Mouse (Mus musculus) embryonic fibroblast, embryonic 13.5 days (primary cell): Measurements from ENCODE around the gene AC124502.3. TPM values are rescaled to one million over a fixed set of nuclear protein-coding genes. Genes with fewer than 3 reads are reported as not detected.

Source experiments
- H3K27ac ChIP-seq: 2 replicates; pipeline ENCODE4 v1.5.1; 2012; ENCODE audit warnings: low read length, control low read depth, inconsistent platforms; ENCODE audit not compliant: insufficient read depth
- H3K4me1 ChIP-seq: 2 replicates; pipeline ENCODE4 v1.6.1; 2011; ENCODE audit warnings: low read length; ENCODE audit not compliant: control insufficient read depth, insufficient read depth
- H3K4me3 ChIP-seq: 2 replicates; pipeline ENCODE4 v1.5.1; 2011; ENCODE audit warnings: mild to moderate bottlenecking, control low read depth, low read length; ENCODE audit not compliant: insufficient read depth
- CTCF ChIP-seq: IDR thresholded peaks from 2 replicates; pipeline ENCODE4 v1.5.1; 2011; ENCODE audit warnings: mild to moderate bottlenecking, control low read depth, low read length, moderate library complexity, borderline replicate concordance; ENCODE audit not compliant: insufficient read depth
- POLR2A ChIP-seq: IDR thresholded peaks from 2 replicates; pipeline ENCODE4 v1.6.1; 2011; ENCODE audit warnings: low read depth, mild to moderate bottlenecking, control low read depth, low read length, moderate library complexity
- polyA plus RNA-seq: library from polyadenylated mRNA; stranded (reverse); fragments of >200 nt; gene quantifications from 2 replicates; pipeline ENCODE4 v1.2.4, GENCODE M21; 2011; ENCODE audit warnings: low read depth; ENCODE audit not compliant: missing spikeins, insufficient read length

Gene AC124502.3
- 0.60 and 1.5 TPM in 2 replicates for polyA plus RNA-seq

DNA sequence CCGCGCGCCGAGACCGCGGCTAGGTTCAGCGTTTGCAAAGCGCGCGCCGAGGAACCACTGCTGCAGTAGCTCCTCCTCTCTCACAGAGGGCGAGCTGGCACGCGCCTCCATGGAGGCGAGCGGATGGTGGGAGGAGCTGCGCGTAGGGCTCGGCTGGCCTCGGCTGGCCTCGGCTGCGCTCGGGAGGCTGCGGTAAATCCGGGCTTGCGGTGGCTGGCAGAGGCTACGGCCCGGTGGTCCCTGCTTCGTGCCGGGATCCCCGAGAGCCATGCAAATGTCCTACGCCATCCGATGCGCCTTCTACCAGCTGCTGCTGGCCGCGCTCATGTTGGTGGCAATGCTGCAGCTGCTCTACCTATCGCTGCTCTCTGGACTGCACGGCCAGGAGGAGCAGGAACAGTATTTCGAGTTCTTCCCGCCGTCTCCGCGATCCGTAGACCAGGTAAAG, at the start of gene AC124502.3, which contains the start of gene B4gat1:
Gene AC124502.3 (plus strand): TSS at position 183 of the 448 bp plus-strand sequence.
Gene B4gat1 (plus strand): TSS at position 118 of the 448 bp plus-strand sequence.
- no peak within 1 kb of the TSS for H3K27ac ChIP-seq
- peak within 1 kb of the TSS; percentile 70 for H3K4me3 ChIP-seq
- TF ChIP-seq CTCF (peak; percentile 58; the same call in 1 of the 2 replicates), POLR2A (peak; percentile 85)
- peaks cover 6% of the 10 kb centered on the region; the same call in 1 of the 2 replicates for H3K4me1 ChIP-seq

GRCm38 (mm10) chr19:4989013-4989412, 49.7 kb upstream of the AC124502.3 start:
- no peak overlapping the region for H3K4me3 ChIP-seq
- H3K27ac ChIP-seq: no peak overlapping the region
- TF ChIP-seq CTCF (peak; percentile 54; the same call in 1 of the 2 replicates), POLR2A (no peak)
- peaks cover 11% of the 10 kb centered on the region for H3K4me1 ChIP-seq

GRCm38 (mm10) chr19:4989434-4990255, 49.0 kb upstream of the AC124502.3 start:
- TF ChIP-seq POLR2A: no peak
- no peak for TF ChIP-seq CTCF
- Histone ChIP-seq H3K4me1 (peaks cover 14% of the 10 kb centered on the region), H3K27ac (no peak overlapping the region), H3K4me3 (no peak overlapping the region)

DNA sequence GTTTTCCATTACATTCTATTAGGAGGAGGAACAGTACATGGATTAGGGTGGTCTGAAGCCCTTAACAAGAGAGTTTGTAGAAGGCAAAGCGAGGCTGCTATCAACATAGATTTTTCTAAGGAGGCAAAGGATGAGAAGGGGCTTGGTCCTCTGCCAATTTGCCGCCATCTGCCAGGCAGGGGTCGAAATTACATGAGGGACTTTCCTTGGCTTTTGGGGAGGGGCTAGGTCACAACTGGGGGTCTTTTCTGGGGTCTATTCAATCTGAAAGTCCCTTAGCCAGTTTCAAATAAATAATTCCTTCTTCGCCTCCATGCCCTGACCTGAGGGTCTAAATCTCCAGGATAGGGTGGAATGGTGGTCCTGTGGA, 48.5 kb upstream of the AC124502.3 start, which contains the start of gene Npas4:
Gene Npas4 (minus strand): TSS at position 61 of the 370 bp plus-strand sequence.
- H3K4me3 ChIP-seq: no peak within 1 kb of the TSS
- peaks cover 14% of the 10 kb centered on the region for H3K4me1 ChIP-seq
- TF ChIP-seq CTCF (no peak), POLR2A (no peak)

DNA sequence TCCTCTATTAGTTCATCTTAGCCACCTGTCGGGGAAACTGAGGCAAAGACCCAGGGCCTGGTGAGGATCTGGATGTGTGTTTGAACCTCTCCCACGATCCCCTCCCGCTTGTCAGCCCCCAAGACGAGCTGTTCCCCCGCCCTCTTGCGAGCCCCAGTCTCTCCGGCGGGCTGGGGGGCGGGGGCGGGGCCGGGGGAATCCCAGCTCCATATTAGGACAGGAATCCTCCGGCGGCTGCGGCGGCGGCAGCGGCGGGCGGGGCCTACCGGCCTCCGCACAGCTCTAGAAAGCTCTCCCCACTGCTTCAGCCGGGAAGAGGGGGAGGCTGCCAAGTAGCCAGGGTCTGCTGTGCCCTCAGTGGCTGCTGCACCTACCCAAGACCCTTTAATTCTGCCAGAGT, 48.0 kb upstream of the AC124502.3 start:
- TF ChIP-seq POLR2A (no peak), CTCF (no peak)
- Histone ChIP-seq H3K4me1 (peaks cover 14% of the 10 kb centered on the region), H3K27ac (no peak overlapping the region), H3K4me3 (no peak overlapping the region)

More for the DNA sequence above, 48.5 kb upstream of the AC124502.3 start, which contains the start of gene Npas4:
- H3K27ac ChIP-seq: no peak within 1 kb of the TSS

DNA sequence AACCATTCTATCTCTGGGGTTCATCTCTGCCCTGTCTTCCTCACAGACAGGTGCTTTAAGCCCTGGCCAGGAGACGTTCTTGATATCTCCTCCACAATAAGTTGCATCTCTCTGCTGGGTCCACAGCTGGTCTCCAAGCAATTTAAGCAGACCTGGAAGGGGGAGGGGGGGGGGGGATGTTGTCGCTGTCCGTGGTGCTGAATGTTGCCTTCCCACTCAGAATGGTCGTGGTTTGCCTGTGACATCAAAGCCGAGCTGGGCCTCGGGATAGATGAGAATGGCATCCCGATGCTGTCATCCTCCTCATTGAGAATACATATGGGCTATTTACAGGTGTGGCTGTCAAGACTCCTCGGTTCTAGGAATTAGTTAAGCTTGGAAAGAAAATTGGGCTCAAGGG, 46.3 kb upstream of the AC124502.3 start:
- Histone ChIP-seq H3K4me1 (peaks cover 14% of the 10 kb centered on the region), H3K4me3 (no peak overlapping the region), H3K27ac (peak overlapping the region; percentile 66)
- TF ChIP-seq CTCF: no peak

GRCm38 (mm10) chr19:4992904-4993303, 45.8 kb upstream of the AC124502.3 start:
- TF ChIP-seq CTCF (no peak), POLR2A (no peak)
- H3K4me1 ChIP-seq: peaks cover 14% of the 10 kb centered on the region
- H3K4me3 ChIP-seq: no peak overlapping the region
- H3K27ac ChIP-seq: peak overlapping the region; percentile 66

DNA sequence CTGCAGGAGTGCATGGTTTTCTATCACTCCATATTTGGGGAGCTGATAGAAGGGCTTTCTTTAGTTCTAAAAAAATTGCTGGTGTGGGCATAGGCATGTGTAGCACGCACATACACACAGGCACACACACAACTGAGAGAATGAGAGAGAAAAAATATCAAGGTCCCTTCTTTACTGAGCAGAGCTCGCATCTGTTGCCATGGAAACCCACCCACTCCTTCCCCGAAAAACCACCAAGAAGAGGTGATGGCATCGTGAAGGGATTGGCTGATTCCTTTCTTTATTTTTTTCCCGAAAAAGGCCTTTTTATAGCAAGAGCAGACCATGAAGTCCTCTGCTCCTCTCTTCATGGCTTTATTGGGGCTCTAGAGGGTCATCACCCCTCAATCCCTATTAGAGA, 44.6 kb upstream of the AC124502.3 start:
- no peak overlapping the region for H3K4me3 ChIP-seq
- H3K4me1 ChIP-seq: peaks cover 14% of the 10 kb centered on the region
- TF ChIP-seq POLR2A (no peak), CTCF (no peak)
- peak overlapping the region; percentile 30; the same call in 1 of the 2 replicates for H3K27ac ChIP-seq

DNA sequence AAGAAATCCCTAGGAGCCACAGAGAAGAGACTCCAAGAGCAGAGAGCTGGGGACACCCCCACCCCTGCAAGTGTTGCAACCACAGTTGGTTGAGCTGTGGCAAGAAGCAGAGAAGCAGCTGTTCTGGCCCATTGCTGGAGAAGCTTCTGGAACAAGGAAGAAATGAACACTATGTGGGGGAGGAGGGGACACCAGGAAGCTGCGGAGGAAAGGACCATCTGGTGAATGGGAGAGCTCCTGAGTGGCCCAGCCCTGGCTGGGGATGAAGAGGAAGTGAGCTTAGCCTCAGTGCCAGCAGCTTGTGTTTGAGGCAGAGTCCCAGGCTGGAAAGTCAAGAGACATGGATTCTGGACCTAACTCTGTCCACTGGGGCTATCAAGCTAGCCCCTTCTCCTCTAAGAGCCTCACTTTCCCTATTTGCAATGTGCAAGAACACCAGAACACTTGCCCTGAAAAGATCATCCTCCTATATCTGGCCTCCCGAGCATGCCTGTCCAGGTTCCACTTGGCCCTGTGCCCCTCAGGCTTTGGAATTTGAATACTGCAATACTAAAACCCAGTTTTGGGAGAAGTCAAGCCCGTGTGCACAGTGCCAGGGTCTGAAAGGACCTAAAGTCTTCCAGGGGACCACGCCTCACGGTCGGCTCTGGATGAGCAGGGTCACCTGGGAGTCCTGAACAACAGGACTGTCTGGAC, 39.1 kb upstream of the AC124502.3 start:
- TF ChIP-seq POLR2A: no peak
- no peak for TF ChIP-seq CTCF
- Histone ChIP-seq H3K4me1 (peaks cover 5% of the 10 kb centered on the region; the same call in 1 of the 2 replicates), H3K4me3 (no peak overlapping the region), H3K27ac (no peak overlapping the region)
